29 mouse cellular contexts compared by ENCODE assay signal in the genomic region with DNA sequence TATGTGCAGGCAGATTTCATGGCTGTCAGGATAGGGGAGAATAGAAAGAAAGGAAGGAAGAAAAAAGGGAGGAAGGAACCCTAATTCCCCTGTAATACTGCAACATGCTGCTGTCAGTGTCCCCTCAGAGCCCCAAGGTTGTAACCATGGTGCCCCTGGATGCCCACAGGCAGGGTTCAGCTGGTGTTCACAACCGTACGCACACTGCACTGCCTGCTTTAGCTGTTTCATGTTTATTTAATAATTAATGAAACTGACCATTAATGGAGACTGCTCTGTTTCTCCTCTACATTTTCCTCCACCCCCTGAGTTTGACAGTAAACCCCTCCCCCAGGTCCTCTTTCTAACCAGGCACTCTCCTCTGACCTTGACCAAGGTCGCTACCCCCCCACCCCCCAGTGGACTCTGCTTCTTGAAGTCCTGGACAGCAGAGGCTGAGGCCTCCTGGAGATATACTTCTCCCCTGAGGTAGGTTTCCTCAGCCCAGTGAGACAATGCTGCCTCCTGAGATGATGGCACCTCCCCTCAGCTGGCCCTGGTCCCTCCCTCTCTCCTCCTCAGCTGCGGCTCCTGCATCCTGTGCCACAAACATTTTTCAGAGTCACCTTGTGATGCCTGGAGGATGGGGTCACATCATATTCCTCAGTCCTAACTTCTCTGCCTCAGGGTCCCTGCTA.
DNase-seq lines count a peak whose midpoint lies in the region; ATAC-seq and TF ChIP-seq lines count a peak whose summit lies in the region.
"Had no signal": no experiment of that assay in that cellular context is flagged by ENCODE, and none has a peak within 500 bp of the region (broad histone marks: within the 10 kb centered on the region; RNA-seq: fewer than 3 reads in every experiment).

No protein-coding gene starts in this region.

- WGBS in hindbrain, embryonic 12.5 days = 76% methylated on average over 4 of the region's 4 CpGs
- WGBS in hindbrain, embryonic 14.5 days = 76% methylated on average over 4 of the region's 4 CpGs
- 78% methylated on average over 4 of the region's 4 CpGs for WGBS in neural tube, embryonic 11.5 days
- 38% methylated on average over 4 of the region's 4 CpGs for WGBS in kidney, postnatal 0 days

- no peak for DNase-seq in hindbrain, embryonic 14.5 days (ENCODE audit: low spot score)
- no peak for DNase-seq in neural tube, embryonic 11.5 days (ENCODE audit: low spot score)
- no peak for DNase-seq in neural tube, embryonic 10.5 days (ENCODE audit: extremely low spot score, low spot score)
- DNase-seq in kidney, postnatal 0 days (ENCODE audit: low spot score) = peak; percentile 32
- DNase-seq in heart, adult 11 months = no peak
- no peak for DNase-seq in spleen, postnatal 14 days (ENCODE audit: low spot score in 2 of 2)
- DNase-seq in lung, postnatal 10 days = no peak
- DNase-seq: adrenal gland, adult 2 months; adrenal gland, postnatal 36 days; cerebellum, adult 18-20 months; gastrocnemius, postnatal 25 days; heart, adult 18-20 months; heart, postnatal 36 days; liver, postnatal 0 days; lung, postnatal 4 days; thymus, postnatal 14 days had no signal

- H3K27ac ChIP-seq in hindbrain, embryonic 12.5 days = 0 out of 2 replicates have a peak overlapping the region, but pooled peaks have one; percentile 26
- H3K27ac ChIP-seq in hindbrain, embryonic 14.5 days = no peak overlapping the region
- no peak overlapping the region for H3K27ac ChIP-seq in neural tube, embryonic 11.5 days (ENCODE audit: low read depth, low read length)
- H3K27ac ChIP-seq in kidney, postnatal 0 days = peak overlapping the region; percentile 71
- H3K27ac ChIP-seq: embryonic facial prominence, embryonic 13.5 days; forebrain, embryonic 10.5 days; forebrain, embryonic 15.5 days; hindbrain, embryonic 15.5 days; liver, embryonic 12.5 days; neural tube, embryonic 15.5 days; stomach, embryonic 15.5 days had no signal

- no peak overlapping the region for H3K4me3 ChIP-seq in hindbrain, embryonic 12.5 days
- H3K4me3 ChIP-seq in hindbrain, embryonic 14.5 days (replicated peaks; ENCODE audit: low read length) = no peak overlapping the region
- H3K4me3 ChIP-seq in neural tube, embryonic 11.5 days (ENCODE audit: low read depth, low read length) = no peak overlapping the region
- H3K4me3 ChIP-seq in kidney, postnatal 0 days (replicated peaks; ENCODE audit: low read depth, low read length) = no peak overlapping the region
- H3K4me3 ChIP-seq: embryonic facial prominence, embryonic 13.5 days; forebrain, embryonic 10.5 days; forebrain, embryonic 15.5 days; hindbrain, embryonic 15.5 days; liver, embryonic 12.5 days; megakaryocyte, embryonic 14.5 days; neural tube, embryonic 15.5 days; stomach, embryonic 15.5 days had no signal

- H3K9ac ChIP-seq in hindbrain, embryonic 12.5 days = no peak overlapping the region
- H3K9ac ChIP-seq in hindbrain, embryonic 14.5 days = no peak overlapping the region
- H3K9ac ChIP-seq in neural tube, embryonic 11.5 days (ENCODE audit: low read length) = no peak overlapping the region
- no peak overlapping the region for H3K9ac ChIP-seq in kidney, postnatal 0 days (ENCODE audit: low read depth, low read length)
- H3K9ac ChIP-seq: embryonic facial prominence, embryonic 13.5 days; forebrain, embryonic 15.5 days; hindbrain, embryonic 15.5 days; liver, embryonic 12.5 days; liver, postnatal 0 days; neural tube, embryonic 15.5 days; stomach, embryonic 15.5 days had no signal

- peaks cover 59% of the 10 kb centered on the region for H3K36me3 ChIP-seq in hindbrain, embryonic 12.5 days
- peaks cover 80% of the 10 kb centered on the region for H3K36me3 ChIP-seq in hindbrain, embryonic 14.5 days (replicated peaks; ENCODE audit: control insufficient read depth, insufficient read depth)
- H3K36me3 ChIP-seq in neural tube, embryonic 11.5 days (ENCODE audit: control insufficient read depth, insufficient read depth, low read length) = no peaks in the 10 kb centered on the region; the same call in none of the 2 replicates
- no peaks in the 10 kb centered on the region for H3K36me3 ChIP-seq in kidney, postnatal 0 days (ENCODE audit: insufficient read depth, low read length)
- H3K36me3 ChIP-seq: liver, embryonic 12.5 days; stomach, embryonic 15.5 days had no signal

- H3K4me2 ChIP-seq in hindbrain, embryonic 12.5 days (replicated peaks) = no peak overlapping the region
- H3K4me2 ChIP-seq in hindbrain, embryonic 14.5 days (replicated peaks) = no peak overlapping the region
- H3K4me2 ChIP-seq in neural tube, embryonic 11.5 days (ENCODE audit: low read depth) = no peak overlapping the region
- H3K4me2 ChIP-seq in kidney, postnatal 0 days (ENCODE audit: low read length) = no peak overlapping the region
- H3K4me2 ChIP-seq: embryonic facial prominence, embryonic 13.5 days; forebrain, embryonic 15.5 days; heart, embryonic 11.5 days; hindbrain, embryonic 15.5 days; liver, embryonic 12.5 days; neural tube, embryonic 15.5 days; stomach, embryonic 15.5 days had no signal

- no peaks in the 10 kb centered on the region for H3K9me3 ChIP-seq in hindbrain, embryonic 12.5 days (replicated peaks)
- H3K9me3 ChIP-seq in hindbrain, embryonic 14.5 days (ENCODE audit: control insufficient read depth, low read length) = no peaks in the 10 kb centered on the region
- H3K9me3 ChIP-seq in neural tube, embryonic 11.5 days (ENCODE audit: control insufficient read depth, low read length) = no peaks in the 10 kb centered on the region
- no peaks in the 10 kb centered on the region for H3K9me3 ChIP-seq in kidney, postnatal 0 days (replicated peaks; ENCODE audit: low read length)
- H3K9me3 ChIP-seq: embryonic facial prominence, embryonic 13.5 days; forebrain, embryonic 10.5 days; forebrain, embryonic 15.5 days; hindbrain, embryonic 15.5 days; liver, embryonic 12.5 days; megakaryocyte, embryonic 14.5 days; neural tube, embryonic 15.5 days; stomach, embryonic 15.5 days had no signal

- 0 out of 2 replicates have a peak, but pooled peaks have one; percentile 29 for ATAC-seq in hindbrain, embryonic 12.5 days (ENCODE audit: low FRiP score)
- ATAC-seq in hindbrain, embryonic 14.5 days (ENCODE audit: low FRiP score) = no peak
- ATAC-seq in neural tube, embryonic 11.5 days (ENCODE audit: insufficient read depth, low FRiP score, low TSS enrichment) = peak; percentile 27; the same call in 1 of the 2 replicates
- peak; percentile 88 for ATAC-seq in kidney, postnatal 0 days (replicated peaks; ENCODE audit: low FRiP score, low read depth)
- ATAC-seq: activated CD4-positive, CD25-positive, alpha-beta regulatory T cell, adult 4 months; forebrain, embryonic 15.5 days; inflammation-experienced regulatory T-cells, adult 6 months; liver, embryonic 12.5 days; liver, postnatal 0 days had no signal

- no peak for TF ChIP-seq CTCF in kidney, postnatal 0 days (IDR thresholded peaks at IDR 0.05; ENCODE audit: low read depth)

- H3K27me3 ChIP-seq in hindbrain, embryonic 12.5 days = no peaks in the 10 kb centered on the region
- no peaks in the 10 kb centered on the region for H3K27me3 ChIP-seq in hindbrain, embryonic 14.5 days (ENCODE audit: control insufficient read depth, insufficient read depth, low read length)
- no peaks in the 10 kb centered on the region for H3K27me3 ChIP-seq in neural tube, embryonic 11.5 days (ENCODE audit: control insufficient read depth, insufficient read depth, low read length)
- no peaks in the 10 kb centered on the region for H3K27me3 ChIP-seq in kidney, postnatal 0 days (ENCODE audit: insufficient read depth, low read length)
- H3K27me3 ChIP-seq: CH12.LX; embryonic facial prominence, embryonic 13.5 days; forebrain, embryonic 15.5 days; hindbrain, embryonic 15.5 days; liver, embryonic 12.5 days; neural tube, embryonic 15.5 days; stomach, embryonic 15.5 days had no signal

- H3K4me1 ChIP-seq in hindbrain, embryonic 12.5 days = no peaks in the 10 kb centered on the region
- H3K4me1 ChIP-seq in hindbrain, embryonic 14.5 days (replicated peaks; ENCODE audit: control insufficient read depth, insufficient read depth, low read length) = no peaks in the 10 kb centered on the region
- no peaks in the 10 kb centered on the region for H3K4me1 ChIP-seq in neural tube, embryonic 11.5 days (ENCODE audit: control insufficient read depth, insufficient read depth, low read length)
- no peaks in the 10 kb centered on the region for H3K4me1 ChIP-seq in kidney, postnatal 0 days (replicated peaks; ENCODE audit: insufficient read depth, low read length)
- H3K4me1 ChIP-seq: embryonic facial prominence, embryonic 13.5 days; forebrain, embryonic 10.5 days; forebrain, embryonic 15.5 days; hindbrain, embryonic 15.5 days; liver, embryonic 12.5 days; megakaryocyte, embryonic 14.5 days; neural tube, embryonic 15.5 days; stomach, embryonic 15.5 days had no signal

Comparison
In these comparisons a context has a peak if more than half of its experiments do, and no peak if none do; other contexts are left out.
1. H3K27ac ChIP-seq: peak in hindbrain, embryonic 12.5 days (single experiment) and kidney, postnatal 0 days (single experiment); none in hindbrain, embryonic 14.5 days (single experiment) and neural tube, embryonic 11.5 days (single experiment).